Mouse (Mus musculus) lung, postnatal 0 days (tissue): ENCODE measurements at regions not wholly inside any gene's neighbourhood (a gene's known extent, or its start where the extent isn't known, plus 50 kb on each side); places are given as distances from the start of the nearest gene placed in this dataset.

ENCODE experiments used
- ATAC-seq: fragments of 200-750 bp; cut with Nextera tagmentation; 2 replicates; pipeline ENCODE4 v1.8.0; 2017; ENCODE audit warnings: moderate library complexity
- DNase-seq: peaks from one replicate; pipeline ENCODE4 v3.0.0-alpha.2; 2016; ENCODE audit warnings: low spot score
- H3K27ac ChIP-seq: fragments of 300-500 bp; sonication (generic); 2 replicates; pipeline ENCODE4 v1.5.1; 2014; ENCODE audit warnings: antibody characterized with exemption, mild to moderate bottlenecking, low read length, mixed read lengths
- H3K27me3 ChIP-seq: fragments of 300-500 bp; sonication (generic); replicated peaks from 2 replicates; pipeline ENCODE4 v1.6.1; 2014; ENCODE audit warnings: low read length, mixed read lengths; ENCODE audit not compliant: insufficient read depth
- H3K36me3 ChIP-seq: fragments of 300-500 bp; sonication (generic); 2 replicates; pipeline ENCODE4 v1.6.1; 2014; ENCODE audit warnings: low read length, mixed read lengths; ENCODE audit not compliant: insufficient read depth
- H3K4me1 ChIP-seq: fragments of 300-500 bp; sonication (generic); 2 replicates; pipeline ENCODE4 v1.6.1; 2014; ENCODE audit warnings: antibody characterized with exemption, low read depth, low read length, mixed read lengths; ENCODE audit not compliant: insufficient read depth
- H3K4me2 ChIP-seq: fragments of 300-500 bp; sonication (generic); replicated peaks from 2 replicates; pipeline ENCODE4 v1.6.1; 2014; ENCODE audit warnings: low read depth, mild to moderate bottlenecking, low read length, moderate library complexity, mixed read lengths
- H3K4me3 ChIP-seq: fragments of 300-500 bp; sonication (generic); 2 replicates; pipeline ENCODE4 v1.5.1; 2014; ENCODE audit warnings: low read depth, low read length
- H3K9ac ChIP-seq: fragments of 300-500 bp; sonication (generic); replicated peaks from 2 replicates; pipeline ENCODE4 v1.6.1; 2014; ENCODE audit warnings: low read depth, mild to moderate bottlenecking
- H3K9me3 ChIP-seq: fragments of 300-500 bp; sonication (generic); 2 replicates; pipeline ENCODE4 v1.6.1; 2016; ENCODE audit warnings: low read length, mixed read lengths
- CTCF ChIP-seq: IDR thresholded peaks from 2 replicates; pipeline ENCODE4 v1.5.1; 2016; ENCODE audit warnings: antibody characterized with exemption, mild to moderate bottlenecking
- EP300 ChIP-seq: IDR thresholded peaks from 2 replicates; pipeline ENCODE4 v1.6.1; 2016; ENCODE audit warnings: antibody characterized with exemption, mild to moderate bottlenecking, control low read depth
- WGBS: fragments of 180-500 bp; shearing (Covaris S2); extraction: QIAGEN DNeasy Blood & Tissue Kit; methylation state at CpG from one replicate; pipeline ENCODE4 v1.1.7; 2014; 5-methylcytosine and 5-hydroxymethylcytosine counted together

- no peak overlapping the region for H3K4me3 ChIP-seq
- no peaks in the 10 kb centered on the region for H3K4me1 ChIP-seq
- ATAC-seq (no peak), DNase-seq (no peak)
- H3K9me3 ChIP-seq: no peaks in the 10 kb centered on the region
- no peaks in the 10 kb centered on the region for H3K36me3 ChIP-seq
- no peak overlapping the region for H3K27ac ChIP-seq
- H3K27me3 ChIP-seq: no peaks in the 10 kb centered on the region
- H3K4me2 ChIP-seq: no peak overlapping the region
- TF ChIP-seq CTCF: no peak
- no peak for TF ChIP-seq EP300
- no peak overlapping the region for H3K9ac ChIP-seq
- WGBS: 48% methylated on average over 4 of the region's 4 CpGs
These were observed 348.8 kb upstream of the BB014433 start for GRCm38 (mm10) chr8:15394722-15395115.

GRCm38 (mm10) chr8:15393936-15394721 lies 348.3 kb upstream of the BB014433 start:
- Histone ChIP-seq H3K9ac (no peak overlapping the region), H3K4me3 (no peak overlapping the region), H3K27ac (no peak overlapping the region), H3K4me1 (no peaks in the 10 kb centered on the region), H3K36me3 (no peaks in the 10 kb centered on the region), H3K9me3 (no peaks in the 10 kb centered on the region), H3K4me2 (no peak overlapping the region), H3K27me3 (no peaks in the 10 kb centered on the region)
- no peak for ATAC-seq
- TF ChIP-seq CTCF (no peak), EP300 (no peak)
- DNase-seq: no peak
- WGBS: 75% methylated on average over 5 of the region's 5 CpGs

- Histone ChIP-seq H3K9me3 (no peaks in the 10 kb centered on the region), H3K4me3 (no peak overlapping the region), H3K9ac (no peak overlapping the region), H3K27me3 (no peaks in the 10 kb centered on the region), H3K4me2 (no peak overlapping the region), H3K4me1 (no peaks in the 10 kb centered on the region), H3K36me3 (no peaks in the 10 kb centered on the region), H3K27ac (no peak overlapping the region)
- no peak for DNase-seq
- TF ChIP-seq EP300 (no peak), CTCF (no peak)
- 52% methylated on average over 4 of the region's 4 CpGs for WGBS
- ATAC-seq: no peak
These were observed 346.2 kb upstream of the BB014433 start for GRCm38 (mm10) chr8:15392056-15392455.

GRCm38 (mm10) chr8:15388791-15389190 lies 342.9 kb upstream of the BB014433 start:
- ATAC-seq: no peak
- Histone ChIP-seq H3K36me3 (no peaks in the 10 kb centered on the region), H3K27ac (no peak overlapping the region), H3K4me2 (no peak overlapping the region), H3K27me3 (no peaks in the 10 kb centered on the region), H3K9ac (no peak overlapping the region), H3K4me1 (no peaks in the 10 kb centered on the region), H3K4me3 (no peak overlapping the region), H3K9me3 (no peaks in the 10 kb centered on the region)
- DNase-seq: no peak
- 82% methylated on average over 5 of the region's 5 CpGs for WGBS
- TF ChIP-seq EP300: no peak
- TF ChIP-seq CTCF: no peak

- 75% methylated on average over 2 of the region's 2 CpGs for WGBS
- no peaks in the 10 kb centered on the region for H3K36me3 ChIP-seq
These were observed 321.2 kb upstream of the BB014433 start for GRCm38 (mm10) chr8:15367063-15367462.

GRCm38 (mm10) chr8:15364546-15364945 lies 318.7 kb upstream of the BB014433 start:
- WGBS: 82% methylated on average over 1 of the region's 1 CpGs
- Histone ChIP-seq H3K9ac (no peak overlapping the region), H3K36me3 (no peaks in the 10 kb centered on the region), H3K27ac (no peak overlapping the region), H3K4me3 (no peak overlapping the region), H3K4me1 (no peaks in the 10 kb centered on the region), H3K9me3 (no peaks in the 10 kb centered on the region), H3K4me2 (no peak overlapping the region), H3K27me3 (no peaks in the 10 kb centered on the region)
- ATAC-seq (no peak), DNase-seq (no peak)
- TF ChIP-seq CTCF (no peak), EP300 (no peak)

More at GRCm38 (mm10) chr8:15367063-15367462, 321.2 kb upstream of the BB014433 start:
- no peak for ATAC-seq
- no peak for TF ChIP-seq CTCF
- no peak for TF ChIP-seq EP300
- no peak overlapping the region for H3K4me3 ChIP-seq
- H3K4me1 ChIP-seq: no peaks in the 10 kb centered on the region
- DNase-seq: no peak
- no peak overlapping the region for H3K27ac ChIP-seq
- no peak overlapping the region for H3K9ac ChIP-seq
- no peak overlapping the region for H3K4me2 ChIP-seq
- no peaks in the 10 kb centered on the region for H3K9me3 ChIP-seq
- H3K27me3 ChIP-seq: no peaks in the 10 kb centered on the region
